Mouse (Mus musculus) limb, embryonic 10.5 days (tissue): ENCODE data around the gene Smpdl3a. TPM values are rescaled to one million over a fixed set of nuclear protein-coding genes. Genes with fewer than 3 reads are reported as not detected.

Experiments used
- DNase-seq: peaks from one replicate; pipeline ENCODE4 v3.0.0-alpha.2; 2017; ENCODE audit warnings: low spot score
- H3K27ac ChIP-seq: fragments of 300-500 bp; sonication (generic); 2 replicates; pipeline ENCODE4 v1.5.1; 2016; ENCODE audit warnings: mild to moderate bottlenecking
- H3K27me3 ChIP-seq: fragments of 300-500 bp; sonication (generic); 2 replicates; pipeline ENCODE4 v1.6.1; 2016; ENCODE audit warnings: low read depth, mild to moderate bottlenecking; ENCODE audit not compliant: poor library complexity, severe bottlenecking
- H3K36me3 ChIP-seq: fragments of 300-500 bp; sonication (generic); 2 replicates; pipeline ENCODE4 v1.6.1; 2016; ENCODE audit warnings: mild to moderate bottlenecking, moderate library complexity
- H3K4me1 ChIP-seq: fragments of 300-500 bp; sonication (generic); 2 replicates; pipeline ENCODE4 v1.6.1; 2016
- H3K4me3 ChIP-seq: fragments of 300-500 bp; sonication (generic); 2 replicates; pipeline ENCODE4 v1.5.1; 2016; ENCODE audit warnings: mild to moderate bottlenecking, moderate library complexity
- H3K9me3 ChIP-seq: fragments of 300-500 bp; sonication (generic); replicated peaks from 2 replicates; pipeline ENCODE4 v1.6.1; 2016; ENCODE audit warnings: mild to moderate bottlenecking
- WGBS: fragments of 180-500 bp; shearing (Covaris S2); methylation state at CpG from one replicate; pipeline ENCODE4 v1.1.7; 2016; 5-methylcytosine and 5-hydroxymethylcytosine counted together
- polyA plus RNA-seq: library from polyadenylated mRNA; unstranded; fragments of >200 nt; fragmentation: Nextera tagmentation; extraction: Ambion mirVana; gene quantifications from 2 replicates; pipeline ENCODE4 v1.2.1, GENCODE M21; 2016

Smpdl3a gene
- polyA plus RNA-seq, 1 experiment from 2014 or later, result 5.1 TPM

GRCm38 (mm10) chr10:57835982-57836381, 41.8 kb downstream of the Smpdl3a start:
- no peaks in the 10 kb centered on the region for H3K4me1 ChIP-seq
- H3K36me3 ChIP-seq, result no peaks in the 10 kb centered on the region
- H3K27me3 ChIP-seq, result no peaks in the 10 kb centered on the region
- H3K4me3 ChIP-seq, result no peak overlapping the region
- no peak overlapping the region for H3K27ac ChIP-seq
- DNase-seq, result no peak
- no peaks in the 10 kb centered on the region for H3K9me3 ChIP-seq

- no peaks in the 10 kb centered on the region for H3K4me1 ChIP-seq
- no peak overlapping the region for H3K27ac ChIP-seq
- H3K36me3 ChIP-seq, result no peaks in the 10 kb centered on the region
- 38% methylated on average over 8 of the region's 8 CpGs for WGBS
- no peak overlapping the region for H3K4me3 ChIP-seq
- H3K27me3 ChIP-seq, result no peaks in the 10 kb centered on the region
- DNase-seq, result peak; percentile 49
- no peaks in the 10 kb centered on the region for H3K9me3 ChIP-seq
Measured at GRCm38 (mm10) chr10:57841638-57842509, 47.7 kb downstream of the Smpdl3a start.

GRCm38 (mm10) chr10:57847916-57848682, 54.0 kb downstream of the Smpdl3a start:
- 65% methylated on average over 6 of the region's 6 CpGs for WGBS
- H3K4me3 ChIP-seq, result no peak overlapping the region
- H3K27ac ChIP-seq, result no peak overlapping the region
- H3K36me3 ChIP-seq, result no peaks in the 10 kb centered on the region
- no peaks in the 10 kb centered on the region for H3K27me3 ChIP-seq
- no peak for DNase-seq
- no peaks in the 10 kb centered on the region for H3K4me1 ChIP-seq
- H3K9me3 ChIP-seq, result no peaks in the 10 kb centered on the region

Other genes with a start within 250 kb of the Smpdl3a start
- 0.30 TPM in 1 of 2 replicates, not detected in the other for gene Pkib, start 162.4 kb upstream of the Smpdl3a start, polyA plus RNA-seq
- 0.55 and 0.58 TPM in 2 replicates for gene Fabp7, start 9.5 kb upstream of the Smpdl3a start, polyA plus RNA-seq